Mouse (Mus musculus): Measurements from ENCODE around the gene Rap1gap.

The Rap1gap gene

DNA sequence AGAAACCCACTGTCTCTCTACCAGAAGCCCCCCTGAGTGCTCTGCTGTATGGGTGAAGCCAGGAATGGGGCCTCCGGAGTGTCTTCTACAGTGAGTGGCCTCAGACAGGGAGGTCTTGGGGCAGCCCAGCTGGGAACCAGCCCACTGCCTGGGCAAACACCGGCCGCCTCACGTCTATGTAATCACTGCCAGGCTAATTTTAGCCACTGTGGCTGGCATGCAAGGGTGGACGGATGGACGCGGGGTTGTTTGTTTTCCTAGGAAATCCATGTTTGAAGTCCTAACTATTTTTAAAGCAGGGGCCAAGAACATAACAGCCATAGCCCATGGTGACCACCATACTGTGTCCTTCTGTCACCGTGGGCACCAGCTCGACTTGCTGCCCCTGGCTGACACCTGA is 85.6 kb downstream of the Rap1gap start:
- peak; percentile 24 for DNase-seq

DNA sequence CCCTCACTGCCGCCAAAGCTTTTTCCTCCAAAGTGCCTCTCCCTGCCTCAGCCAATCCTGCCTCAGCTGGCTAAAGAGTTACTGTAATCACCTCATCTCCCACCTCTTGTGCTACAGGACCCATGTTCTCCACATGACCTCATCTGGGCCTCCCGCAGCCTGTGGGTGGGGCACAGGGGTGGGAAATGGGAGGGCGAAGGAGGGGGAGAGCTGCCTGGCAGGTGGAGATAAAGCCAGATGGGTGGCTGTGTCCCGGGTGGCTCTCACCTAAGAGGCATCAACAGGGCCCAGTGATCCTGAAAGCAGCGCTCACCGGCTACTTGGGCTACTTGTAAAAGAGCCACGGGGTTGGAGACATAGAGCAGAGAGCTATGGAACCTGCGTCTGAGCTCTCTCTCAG is 86.8 kb downstream of the Rap1gap start:
- no peak for DNase-seq

DNA sequence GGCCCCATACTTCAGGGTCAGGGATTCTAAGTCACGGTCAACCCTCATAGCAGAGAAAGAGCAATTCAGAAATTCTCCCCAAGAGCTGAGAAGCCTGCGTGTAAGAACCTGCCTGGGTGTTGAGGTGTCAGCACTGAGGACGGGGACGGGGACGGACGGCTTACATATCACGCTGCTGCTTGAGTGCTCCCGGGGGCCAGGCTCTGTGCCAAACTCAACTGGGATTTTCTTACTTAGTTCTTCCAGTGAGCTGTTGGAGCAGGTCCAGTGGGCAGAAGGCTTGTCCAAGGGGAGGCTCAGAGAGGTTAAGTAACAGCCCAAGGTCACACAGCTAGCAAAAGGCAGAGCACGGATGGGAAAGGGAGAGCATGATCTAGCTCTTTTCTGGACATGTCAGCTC is 87.2 kb downstream of the Rap1gap start:
- DNase-seq: peak; percentile 48

DNA sequence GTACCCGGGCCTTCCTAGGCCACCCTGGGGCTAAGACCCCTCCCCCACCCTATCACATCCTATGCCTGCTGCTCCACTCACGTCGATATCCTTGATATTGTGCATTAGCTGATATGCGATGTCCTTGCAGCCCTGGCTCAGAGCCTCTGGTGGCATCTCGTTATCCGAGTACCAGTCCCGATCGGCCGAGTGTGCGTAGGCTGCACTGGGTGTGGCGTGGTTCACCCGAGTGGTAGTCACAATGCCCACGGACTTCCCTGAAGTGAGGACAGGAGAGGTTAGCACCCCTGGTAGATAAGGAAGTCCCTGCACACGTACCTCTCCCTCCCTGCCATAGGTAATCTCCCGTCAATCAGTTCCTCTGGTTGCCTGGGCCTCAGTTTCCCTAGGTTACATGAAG is 87.9 kb downstream of the Rap1gap start:
- DNase-seq: no peak

DNA sequence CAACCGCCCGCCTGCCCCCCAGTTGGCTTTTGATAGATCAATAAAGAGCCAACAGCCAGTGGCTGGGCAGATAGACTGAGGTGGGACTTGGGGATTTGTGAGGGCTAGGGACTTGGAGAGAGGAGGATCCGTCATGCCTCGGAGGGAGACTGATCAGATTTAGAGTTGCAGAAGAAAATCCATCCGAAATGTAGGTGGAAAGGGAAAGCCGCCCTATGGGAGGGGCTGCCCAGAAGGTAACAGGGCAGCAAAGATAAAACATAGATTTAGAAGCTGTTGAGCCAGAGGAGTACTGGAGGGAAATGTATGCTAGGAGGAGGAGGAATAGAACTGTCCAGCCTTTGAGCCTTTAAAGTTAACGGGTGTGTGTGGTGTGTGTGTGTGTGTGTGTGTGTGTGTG is 88.7 kb downstream of the Rap1gap start:
- DNase-seq: no peak

DNA sequence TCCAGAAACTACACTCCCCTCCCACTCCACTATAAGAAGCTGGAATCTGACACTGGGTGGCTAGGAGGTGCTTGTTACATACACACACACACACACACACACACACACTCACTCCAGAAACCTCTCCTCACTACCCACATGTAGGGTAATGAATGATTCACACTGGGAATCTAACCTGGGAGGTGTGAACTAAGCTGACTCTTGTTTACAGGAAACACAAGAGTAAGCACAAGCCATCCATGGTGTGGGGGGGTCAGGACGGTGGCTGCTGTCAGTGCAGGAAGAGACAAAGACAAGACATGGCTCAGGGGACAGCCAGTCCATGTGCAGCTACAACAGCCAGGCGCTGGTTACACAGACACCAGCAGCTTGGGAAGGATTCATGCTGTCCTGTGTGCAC is 89.9 kb downstream of the Rap1gap start:
- no peak for DNase-seq

DNA sequence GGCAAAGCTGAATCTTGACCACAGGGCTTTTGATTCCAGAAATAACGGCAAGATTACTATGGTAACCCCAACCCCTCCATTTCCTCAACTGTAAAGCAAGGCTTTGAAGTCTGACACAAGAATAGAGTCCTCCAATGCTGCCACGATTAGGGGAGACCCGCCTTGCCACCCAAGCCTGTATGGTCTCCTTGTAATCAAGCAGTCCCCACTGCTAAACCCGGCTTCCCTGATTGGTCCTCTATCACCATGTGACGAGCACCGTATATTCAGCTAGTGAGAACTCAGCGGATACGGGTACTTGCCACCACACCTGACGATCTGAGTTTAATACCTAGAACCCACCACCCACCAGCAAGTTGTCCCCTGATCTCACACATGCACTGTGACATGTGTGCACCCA is 98.4 kb downstream of the Rap1gap start:
- no peak for DNase-seq

DNA sequence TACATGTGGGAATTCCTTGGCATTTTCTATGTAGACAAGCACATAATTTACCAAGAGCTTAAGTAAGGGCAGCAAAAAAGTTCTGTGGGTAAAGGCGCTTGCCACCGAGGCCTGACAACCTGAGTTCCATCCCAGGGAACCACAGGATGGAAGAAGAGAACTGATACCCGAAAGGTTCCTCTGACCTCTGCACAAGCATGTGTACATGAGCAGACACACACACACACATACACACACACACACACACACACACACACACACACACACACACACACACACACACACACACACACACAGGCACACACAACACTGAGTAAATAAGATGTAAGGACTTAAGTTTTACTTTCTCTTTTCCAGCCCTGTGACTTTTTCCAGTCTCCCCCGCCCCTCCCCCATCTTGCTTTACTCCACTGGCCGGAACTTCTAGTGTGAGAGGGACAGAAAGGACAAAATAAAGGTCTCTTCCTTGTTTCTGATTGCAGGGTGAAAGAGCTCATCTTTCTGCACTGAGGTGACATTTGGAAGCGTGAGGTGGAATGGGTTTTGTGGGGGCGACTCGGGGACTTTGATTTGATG is 99.5 kb downstream of the Rap1gap start:
- peak; percentile 71 for DNase-seq

DNA sequence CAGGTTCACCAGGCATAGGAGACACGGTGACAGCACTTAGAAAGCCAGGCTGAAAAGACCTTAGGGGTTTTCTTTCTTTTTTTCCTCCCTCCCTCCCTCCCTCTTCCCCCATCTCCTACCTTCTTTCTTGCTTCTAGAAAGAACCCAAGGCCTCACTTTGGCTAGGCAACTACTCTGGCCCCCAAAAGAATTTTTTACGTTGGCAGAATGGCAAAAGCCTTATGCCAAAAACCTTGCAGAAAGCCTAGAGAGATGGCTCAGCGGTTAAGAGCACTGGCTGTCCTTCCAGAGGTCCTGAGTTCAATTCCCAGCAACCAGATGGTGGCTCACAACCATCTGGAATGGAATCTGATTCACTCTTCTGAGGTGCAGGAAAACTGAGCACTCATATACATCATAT is 100.1 kb downstream of the Rap1gap start:
- DNase-seq: no peak

DNA sequence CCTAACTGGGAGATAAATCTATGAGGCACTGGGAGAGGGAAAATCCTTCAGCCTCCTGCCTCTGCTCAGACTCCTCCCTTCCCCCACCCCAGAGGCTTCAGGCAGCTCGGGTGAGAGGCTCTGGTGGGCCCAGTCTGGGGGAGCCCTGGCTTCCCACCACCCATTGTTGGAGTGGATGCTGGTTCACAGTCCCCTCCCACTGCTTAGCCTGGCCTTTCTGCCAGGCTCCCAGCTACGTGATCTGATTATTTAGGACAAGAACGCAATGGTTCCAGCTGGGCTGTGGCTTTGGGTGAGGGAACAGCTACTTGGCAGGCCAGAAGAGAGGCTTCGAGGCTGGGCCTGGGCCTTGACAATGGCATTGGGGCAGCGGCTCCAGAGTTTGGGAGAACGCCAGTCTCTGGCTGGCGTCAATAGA is 101.0 kb downstream of the Rap1gap start:
- no peak for DNase-seq

DNA sequence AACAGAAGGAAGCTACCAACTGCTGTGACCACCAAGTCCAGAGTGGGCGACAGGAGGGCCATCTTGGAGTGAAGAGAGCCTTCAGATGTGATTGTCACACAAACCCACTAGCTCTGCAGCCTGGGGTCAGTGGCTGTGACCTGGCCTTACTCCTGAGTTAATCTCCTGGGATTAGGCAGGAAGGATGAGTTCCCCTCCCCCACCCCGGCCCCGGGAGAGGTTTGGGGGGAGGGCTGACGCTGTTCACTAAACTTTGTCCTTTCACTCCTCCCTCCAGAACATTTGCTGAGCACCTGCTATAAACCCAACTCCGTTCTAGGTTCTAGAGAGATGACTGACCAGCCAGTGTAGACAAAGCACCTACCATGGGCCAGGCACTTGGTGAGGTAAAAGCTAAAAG is 101.8 kb downstream of the Rap1gap start:
- DNase-seq: no peak

DNA sequence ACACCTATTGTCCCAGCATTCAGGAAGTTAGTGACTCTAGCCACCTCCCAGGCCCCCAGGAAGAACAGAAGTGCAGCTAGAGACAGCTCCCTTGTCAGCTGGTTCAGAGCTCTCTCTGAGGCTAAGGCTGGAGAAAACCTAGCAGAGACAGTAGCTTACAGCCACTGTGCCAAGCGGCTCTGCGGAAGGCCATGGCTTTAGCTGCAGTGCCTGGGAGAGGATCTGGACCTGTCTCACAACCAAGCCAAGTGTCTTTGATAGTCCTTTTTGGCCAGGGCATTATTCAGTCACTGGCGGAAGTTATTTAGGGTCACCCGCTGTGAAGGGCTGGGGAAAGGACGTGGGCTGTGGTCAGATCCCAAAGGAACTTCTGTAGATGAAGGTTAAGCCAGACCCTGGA is 103.9 kb downstream of the Rap1gap start:
- DNase-seq: no peak

DNA sequence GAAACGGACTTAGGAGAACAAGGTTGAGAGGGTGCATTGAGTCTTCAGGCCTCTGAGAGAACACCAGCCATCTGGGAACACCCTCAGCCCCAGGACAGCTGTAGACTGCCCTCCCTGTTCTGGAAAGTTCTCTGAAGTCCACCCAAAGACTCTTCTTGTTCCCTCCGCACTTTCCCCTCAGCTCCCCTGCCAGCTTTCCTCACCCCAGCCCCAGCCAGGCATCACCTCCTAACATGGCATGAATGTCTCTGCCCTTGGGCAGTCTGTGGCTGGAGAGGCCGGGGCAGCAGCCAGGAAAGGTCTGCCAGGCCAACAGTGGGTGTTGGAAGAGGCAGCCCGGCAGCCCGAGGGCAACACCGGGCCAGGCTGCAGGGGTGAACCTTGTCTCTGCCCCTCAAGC is 104.3 kb downstream of the Rap1gap start:
- DNase-seq: no peak

DNA sequence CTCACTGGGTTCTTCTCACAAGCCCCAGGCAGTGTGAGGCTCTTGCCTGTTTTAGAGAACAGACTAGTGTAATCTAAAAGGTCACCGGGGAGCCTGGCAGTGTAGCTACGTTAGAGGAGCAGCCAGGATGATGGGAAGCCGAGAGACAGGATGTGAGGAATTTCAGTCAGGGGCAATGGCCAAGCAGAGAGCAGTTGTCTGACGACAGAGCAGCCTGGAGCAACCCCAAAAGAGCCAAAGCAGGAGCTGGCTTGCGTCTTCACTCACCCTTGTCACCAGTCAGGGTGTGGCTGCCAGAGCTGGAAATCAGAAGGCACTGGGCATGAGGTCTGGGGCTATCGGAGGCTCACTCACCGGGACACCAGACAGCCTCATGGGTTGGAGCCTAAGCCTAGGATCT is 105.1 kb downstream of the Rap1gap start:
- DNase-seq: peak; percentile 47

DNA sequence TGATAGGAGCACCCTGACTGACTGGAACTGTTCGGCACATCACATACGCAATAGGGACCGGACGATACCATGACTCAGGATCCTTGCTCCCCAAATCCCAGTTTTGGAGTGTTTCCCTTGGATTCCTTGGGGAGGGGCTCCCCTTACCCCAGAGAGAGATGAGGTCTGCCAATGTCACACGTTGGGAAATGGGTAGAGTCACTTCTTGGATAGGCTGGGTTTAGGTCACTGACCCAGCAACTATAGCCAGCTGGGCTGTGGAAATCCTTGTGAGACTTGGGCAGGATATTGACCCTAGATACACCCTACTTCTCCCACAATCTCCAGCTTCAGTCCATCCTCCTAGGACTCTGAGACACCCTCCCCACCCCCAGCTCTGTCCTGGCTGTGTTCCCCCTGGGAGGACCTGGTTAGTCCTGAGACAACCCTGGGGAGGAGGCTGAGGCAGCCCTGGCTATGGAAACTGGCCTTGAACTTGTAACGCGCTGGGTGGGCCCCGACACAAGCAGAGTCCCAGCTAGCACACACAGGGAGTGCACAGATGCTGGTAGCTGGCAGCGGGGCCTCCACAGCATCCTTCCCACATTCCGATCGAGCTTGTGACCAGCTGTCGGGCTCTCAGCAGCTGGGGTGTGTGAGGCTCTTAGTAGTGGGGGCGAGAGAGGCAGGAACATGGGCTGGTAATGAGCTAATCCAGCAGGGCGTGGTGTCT is 106.5 kb downstream of the Rap1gap start:
- DNase-seq: peak; percentile 62

DNA sequence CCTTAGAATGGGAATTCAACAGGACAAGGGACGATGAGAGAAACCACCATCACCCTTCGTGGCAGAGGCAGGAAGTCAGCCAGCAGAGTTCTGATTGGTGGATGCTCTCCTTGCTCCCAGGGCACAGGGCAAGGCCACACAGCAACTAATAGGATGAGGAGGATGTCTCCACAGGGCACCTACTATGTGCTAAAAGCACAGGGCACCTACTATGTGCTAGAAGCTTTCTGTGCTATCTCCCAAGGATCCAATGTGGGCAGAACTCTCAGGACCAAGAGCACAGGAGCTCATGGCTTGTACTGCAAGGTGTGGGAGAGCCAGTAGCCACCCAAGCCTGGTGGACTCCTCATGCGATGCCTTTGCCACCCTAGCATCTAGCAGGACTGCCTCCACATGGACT is 107.2 kb downstream of the Rap1gap start:
- no peak for DNase-seq

DNA sequence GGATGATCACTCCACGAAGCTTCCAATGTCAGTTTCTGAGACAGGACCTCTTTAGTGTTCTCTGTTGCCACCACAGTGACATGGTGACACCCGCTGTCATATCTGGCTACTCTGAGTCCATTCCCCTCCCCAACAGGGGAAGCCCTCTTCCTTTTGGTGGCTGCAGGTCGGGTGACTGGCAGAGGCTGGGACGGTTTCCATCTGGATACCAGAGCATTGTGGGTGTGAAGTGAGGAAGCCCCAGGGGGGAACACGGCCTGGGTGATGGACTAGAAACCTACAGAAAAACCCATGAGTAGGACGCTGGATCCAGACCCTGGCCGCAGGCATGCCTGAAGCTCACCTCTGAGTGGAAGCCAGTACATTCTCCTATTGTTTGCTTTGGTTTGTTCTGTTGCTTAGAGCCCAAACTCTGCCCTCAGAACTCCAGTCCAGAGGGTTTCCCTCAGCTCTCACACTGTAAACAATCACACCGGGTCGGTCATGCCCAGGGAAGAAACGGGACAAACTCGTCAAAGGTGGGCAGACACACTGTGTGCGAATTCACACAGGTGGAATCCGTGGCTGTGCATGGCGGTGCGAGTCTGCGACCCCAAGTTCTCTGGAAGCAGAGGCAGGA is 108.0 kb downstream of the Rap1gap start:
- DNase-seq: peak; percentile 32

DNA sequence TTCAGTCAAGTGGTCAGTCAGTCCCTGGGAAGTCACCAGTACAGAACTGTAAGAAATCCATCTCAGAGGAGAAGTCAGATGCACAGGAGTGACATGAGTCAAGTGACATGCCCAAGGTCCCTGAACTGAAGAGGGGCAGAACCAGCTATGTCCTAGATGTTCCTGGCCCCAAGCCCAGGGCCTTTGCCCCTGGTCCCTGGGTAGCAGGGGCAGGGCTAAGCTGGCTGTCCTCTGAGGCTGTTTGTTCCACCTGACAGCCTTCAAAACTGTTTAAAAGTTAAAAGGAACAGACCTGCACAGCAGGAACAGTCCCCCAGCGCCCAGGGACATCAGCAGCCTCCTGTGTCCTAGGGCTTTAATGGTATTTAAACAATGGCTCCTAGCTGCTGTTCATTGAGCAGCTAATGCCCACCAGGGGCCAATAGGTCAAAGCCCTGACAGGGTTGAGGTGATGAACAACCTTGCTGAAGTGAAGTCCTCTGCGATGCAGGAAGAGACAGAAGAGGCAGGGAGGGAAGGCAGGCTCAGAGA is 108.9 kb downstream of the Rap1gap start:
- no peak for DNase-seq

DNA sequence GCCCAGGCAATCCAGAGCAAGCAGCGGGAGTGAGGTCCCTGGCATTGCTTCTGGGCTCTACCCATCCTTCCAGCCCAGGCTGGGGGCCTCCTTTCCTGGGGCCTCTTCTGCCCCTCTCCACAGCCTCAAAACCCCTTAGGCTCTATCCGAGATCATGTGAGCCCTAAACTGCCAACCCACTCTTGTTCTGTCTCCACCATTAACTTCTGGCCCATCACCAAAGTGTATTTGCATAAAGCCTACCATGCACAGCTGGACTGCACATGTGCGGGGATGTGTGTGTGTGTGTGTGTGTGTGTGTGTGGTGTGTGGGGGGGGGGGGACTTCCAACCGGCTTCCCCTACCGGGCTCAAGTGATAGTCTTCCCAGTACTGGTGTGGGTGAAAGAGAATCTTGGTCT is 109.5 kb downstream of the Rap1gap start:
- DNase-seq: no peak

DNA sequence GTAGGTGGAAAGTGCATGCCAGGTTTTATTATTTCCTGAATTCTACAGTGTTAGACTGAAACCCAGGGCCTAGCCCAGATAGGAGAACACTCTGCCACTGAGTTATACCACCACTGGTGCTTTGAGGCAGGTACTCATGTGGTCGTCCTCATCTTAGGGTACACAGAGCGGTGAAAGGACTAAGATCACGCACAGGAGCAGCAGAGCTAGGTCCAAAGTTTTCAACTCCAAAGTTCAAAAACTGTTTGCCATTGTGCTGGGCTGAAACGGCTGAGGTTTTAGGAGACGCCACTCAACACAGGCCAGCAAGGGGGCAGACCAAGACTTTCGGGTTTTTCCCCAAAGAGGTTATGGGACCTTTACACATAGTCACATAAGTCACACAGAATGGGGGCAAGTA is 110.0 kb downstream of the Rap1gap start:
- DNase-seq: no peak

DNA sequence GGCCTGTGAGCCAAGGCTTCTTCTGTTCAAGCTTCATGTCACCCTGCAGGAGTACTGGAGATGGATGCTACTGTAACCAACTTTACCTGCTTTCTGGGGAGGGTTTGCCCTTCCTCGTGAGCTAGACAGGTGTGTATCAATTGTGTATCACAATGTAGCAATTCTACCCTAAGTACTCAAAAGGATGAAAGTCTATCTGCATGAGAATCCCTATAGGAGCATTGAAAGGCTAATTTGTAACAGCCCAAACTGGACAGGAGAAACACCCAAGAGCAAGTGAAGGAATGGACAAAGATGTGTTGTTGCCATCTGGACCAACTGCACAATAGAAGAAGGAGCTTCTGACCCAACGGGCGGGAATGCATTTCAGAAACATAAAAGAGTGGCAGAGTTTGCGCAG is 113.3 kb downstream of the Rap1gap start:
- no peak for DNase-seq

DNA sequence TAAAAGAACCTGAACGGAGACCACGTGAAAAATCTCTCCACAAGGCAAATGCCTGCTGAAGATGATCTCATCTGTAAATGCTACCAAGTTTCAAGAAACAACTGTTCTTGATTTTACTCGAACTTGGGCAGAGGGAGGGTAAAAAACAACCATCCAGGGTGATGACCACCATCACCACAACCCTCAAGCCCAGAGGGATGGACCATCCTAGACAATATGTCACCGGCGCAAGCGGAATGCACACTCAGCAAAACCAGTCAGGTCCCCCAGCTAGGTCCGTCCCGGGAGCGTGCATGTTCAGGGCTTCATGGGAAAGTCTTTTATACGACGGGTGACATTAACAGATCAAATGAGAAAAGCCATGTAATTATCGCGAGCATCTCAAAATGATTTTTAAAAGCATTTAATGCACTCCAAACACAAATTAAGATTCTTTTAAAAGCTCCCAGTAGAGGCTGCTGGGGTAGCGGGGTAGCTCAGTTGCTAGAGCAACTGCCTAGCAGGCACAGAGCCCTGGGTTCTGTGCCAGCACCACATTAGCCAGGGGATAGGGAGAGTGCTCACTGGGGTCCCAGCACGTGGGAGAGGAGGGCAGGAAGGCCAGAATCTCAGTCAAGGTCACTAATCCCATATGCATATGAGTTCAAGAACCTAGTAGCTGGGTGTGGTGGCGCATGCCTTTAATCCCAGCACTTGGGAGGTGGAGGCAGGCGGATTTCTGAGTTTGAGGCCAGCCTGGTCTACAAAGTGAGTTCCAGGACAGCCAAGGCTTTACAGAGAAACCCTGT is 114.1 kb downstream of the Rap1gap start:
- DNase-seq: no peak
